Mouse (Mus musculus) stomach, postnatal 0 days (tissue): ENCODE data around the gene Btg1.

Experiments used
- CTCF ChIP-seq: IDR thresholded peaks from 2 replicates; pipeline ENCODE4 v1.5.1; 2016; ENCODE audit warnings: antibody characterized with exemption, low read depth, mild to moderate bottlenecking, moderate library complexity
- EP300 ChIP-seq: optimal IDR thresholded peaks from 2 replicates; pipeline ENCODE3; 2016; ENCODE audit warnings: antibody characterized with exemption

- TF ChIP-seq CTCF (no peak), EP300 (no peak)
Observed at GRCm38 (mm10) chr10:96656176-96656575, 39.4 kb downstream of the Btg1 start.
